Mouse (Mus musculus) Patski (cell line): ENCODE measurements around the gene Fpr-rs6. TPM values are rescaled to one million over a fixed set of nuclear protein-coding genes. Genes with fewer than 3 reads are reported as not detected.

Experiments used
- ATAC-seq: fragments of 100-300 bp; one replicate; pipeline ENCODE4 v1.8.0; 2021
- CTCF ChIA-PET: fragments of 350-600 bp; sonication (Branson Sonifier 250); formaldehyde crosslinking; loops from one replicate; lab custom pipeline; 2022; ENCODE audit warnings: inconsistent platforms; lab: Charles Lee
- POLR2A ChIA-PET: fragments of 350-600 bp; sonication (Branson Sonifier 250); formaldehyde crosslinking; loops from one replicate; lab custom pipeline; 2022; ENCODE audit warnings: antibody characterized with exemption, inconsistent platforms; lab: Charles Lee
- DNase-seq: peaks from one replicate; pipeline ENCODE4 v3.0.0-alpha.2; 2011; ENCODE audit warnings: low read depth, low spot score
- H3K27me3 ChIP-seq: fragments of 371-371 bp; one replicate; pipeline ENCODE4 v1.5.1; 2021
- CTCF ChIP-seq: fragments of 100-300 bp; IDR thresholded peaks from one replicate; pipeline ENCODE4 v1.5.1; 2021
- in situ Hi-C: fragments of 300-500 bp; cut with MboI; formaldehyde crosslinking; loops from 3 replicates; pipeline ENCODE4 v1.11.1; 2018; ENCODE audit warnings: low pct_unique_long_range_greater_than_20kb, mixed read lengths
- polyA plus RNA-seq: library from polyadenylated mRNA; unstranded; gene quantifications from one replicate; pipeline ENCODE4 v1.2.3, GENCODE M21; 2021

Fpr-rs6 gene
- polyA plus RNA-seq, result not detected

GRCm38 (mm10) chr17:20182997-20183396 is at the start of gene Fpr-rs6:
Gene Fpr-rs6 (minus strand): TSS chr17:20183097.
- in situ Hi-C loops, result no loop called here

More at GRCm38 (mm10) chr17:20182997-20183396, at the start of gene Fpr-rs6:
- POLR2A ChIA-PET, result no interaction called here
- TF ChIP-seq CTCF, result no peak
- H3K27me3 ChIP-seq, result no peaks in the 10 kb centered on the region
- CTCF ChIA-PET, result no interaction called here
- DNase-seq (no peak), ATAC-seq (no peak)

Other genes with a start within 250 kb of the Fpr-rs6 start
- gene Vmn2r104, start 134.8 kb downstream of the Fpr-rs6 start, polyA plus RNA-seq, result not detected
- gene Fpr-rs7, start 68.9 kb downstream of the Fpr-rs6 start, polyA plus RNA-seq, result not detected
- gene Vmn2r105, start 52.0 kb upstream of the Fpr-rs6 start, polyA plus RNA-seq, result not detected
- gene Vmn2r106, start 102.5 kb upstream of the Fpr-rs6 start, polyA plus RNA-seq, result not detected
- not detected for gene Vmn2r107, start 162.1 kb upstream of the Fpr-rs6 start, polyA plus RNA-seq
- not detected for gene Vmn1r224, start 231.0 kb upstream of the Fpr-rs6 start, polyA plus RNA-seq